Mouse (Mus musculus) heart, embryonic 14.5 days (tissue): Measurements from ENCODE around the gene H2-M10.1. TPM values are rescaled to one million over a fixed set of nuclear protein-coding genes. Genes with fewer than 3 reads are reported as not detected.
"Not testable (repeated sequence)": the region's sequence is repeated elsewhere in the genome, so short reads cannot be mapped to it uniquely, and the experiment has no call there.

Source experiments
- ATAC-seq: fragments of 200-750 bp; cut with Nextera tagmentation; 2 replicates; pipeline ENCODE4 v1.8.0; 2017; ENCODE audit warnings: low read depth, moderate TSS enrichment; ENCODE audit not compliant: insufficient number of reproducible peaks, insufficient read depth, low FRiP score
- H3K27ac ChIP-seq, 2 experiments: fragments of 200-500 bp in 1 of 2; fragments of 300-500 bp in 1 of 2; sonication (generic) in 1 of 2; replicated peaks in 1 of 2; 2 replicates each; pipeline ENCODE4 v1.5.1; 2012 to 2014; ENCODE audit warnings: low read depth in 2 of 2, low read length in 2 of 2, control low read depth in 1 of 2, mild to moderate bottlenecking in 1 of 2, mixed read lengths in 1 of 2; ENCODE audit not compliant: control insufficient read depth in 1 of 2, insufficient read depth in 1 of 2
- H3K27me3 ChIP-seq: fragments of 300-500 bp; sonication (generic); 2 replicates; pipeline ENCODE4 v1.6.1; 2014; ENCODE audit warnings: mild to moderate bottlenecking, low read length, control low read depth; ENCODE audit not compliant: control insufficient read depth, insufficient read depth
- H3K36me3 ChIP-seq: fragments of 300-500 bp; sonication (generic); 2 replicates; pipeline ENCODE4 v1.6.1; 2014; ENCODE audit warnings: mild to moderate bottlenecking, control low read depth, low read length, mixed read lengths; ENCODE audit not compliant: control insufficient read depth, insufficient read depth
- H3K4me1 ChIP-seq, 2 experiments: fragments of 200-500 bp in 1 of 2; fragments of 300-500 bp in 1 of 2; sonication (generic) in 1 of 2; 2 replicates each; pipeline ENCODE4 v1.6.1; 2012 to 2014; ENCODE audit warnings: low read length in 2 of 2, control low read depth in 1 of 2, mixed read lengths in 1 of 2; ENCODE audit not compliant: control insufficient read depth in 2 of 2, insufficient read depth in 2 of 2
- H3K4me2 ChIP-seq: fragments of 300-500 bp; sonication (generic); 2 replicates; pipeline ENCODE4 v1.6.1; 2014; ENCODE audit warnings: mild to moderate bottlenecking, low read length
- H3K4me3 ChIP-seq, 2 experiments: fragments of 200-500 bp in 1 of 2; fragments of 300-500 bp in 1 of 2; sonication (generic) in 1 of 2; 2 replicates each; pipeline ENCODE4 v1.5.1; 2012 to 2014; ENCODE audit warnings: low read length in 2 of 2, mild to moderate bottlenecking in 2 of 2, control low read depth in 1 of 2, low read depth in 1 of 2, moderate library complexity in 1 of 2; ENCODE audit not compliant: control insufficient read depth in 1 of 2, insufficient read depth in 1 of 2
- H3K9ac ChIP-seq: fragments of 300-500 bp; sonication (generic); 2 replicates; pipeline ENCODE4 v1.6.1; 2014; ENCODE audit warnings: mild to moderate bottlenecking, low read length
- H3K9me3 ChIP-seq: fragments of 300-500 bp; sonication (generic); 2 replicates; pipeline ENCODE4 v1.6.1; 2016; ENCODE audit warnings: low read length, control low read depth; ENCODE audit not compliant: control insufficient read depth
- WGBS: fragments of 180-500 bp; shearing (Covaris S2); extraction: QIAGEN DNeasy Blood & Tissue Kit; methylation state at CpG from one replicate; pipeline ENCODE4 v1.1.7; 2014; 5-methylcytosine and 5-hydroxymethylcytosine counted together
- polyA plus RNA-seq: library from polyadenylated mRNA; unstranded; fragments of >200 nt; fragmentation: Nextera tagmentation; extraction: Ambion mirVana; gene quantifications from 2 replicates; pipeline ENCODE4 v1.2.1, GENCODE M21; 2014

The H2-M10.1 gene
- not detected in 2 replicates for polyA plus RNA-seq

- ATAC-seq = no peak
- no peak within 1 kb of the TSS for H3K4me2 ChIP-seq
- no peak within 1 kb of the TSS for H3K27ac ChIP-seq
- H3K4me3 ChIP-seq = no peak within 1 kb of the TSS
- no peak within 1 kb of the TSS for H3K9ac ChIP-seq
- H3K9me3 ChIP-seq = no peaks in the 10 kb centered on the region
- no peaks in the 10 kb centered on the region for H3K4me1 ChIP-seq
- H3K36me3 ChIP-seq = no peaks in the 10 kb centered on the region
- H3K27me3 ChIP-seq = no peaks in the 10 kb centered on the region
- 79% methylated on average over 4 of the region's 4 CpGs for WGBS
Observed at GRCm38 (mm10) chr17:36326055-36326454, at the start of gene H2-M10.1. Gene H2-M10.1 (minus strand): TSS chr17:36326155.

- WGBS = 87% methylated on average over 2 of the region's 2 CpGs
- H3K4me3 ChIP-seq, ATAC-seq, H3K9ac ChIP-seq, H3K27ac ChIP-seq, H3K4me1 ChIP-seq, H3K27me3 ChIP-seq, H3K9me3 ChIP-seq, H3K36me3 ChIP-seq, H3K4me2 ChIP-seq: not testable (repeated sequence)
Observed at GRCm38 (mm10) chr17:36368317-36368716, 42.4 kb upstream of the H2-M10.1 start, which contains the start of gene H2-M10.3. Gene H2-M10.3 (minus strand): TSS chr17:36368417.

GRCm38 (mm10) chr17:36362404-36362803 lies 36.4 kb upstream of the H2-M10.1 start:
- not testable (repeated sequence) for H3K36me3 ChIP-seq, ATAC-seq

GRCm38 (mm10) chr17:36357512-36357911 lies 31.6 kb upstream of the H2-M10.1 start:
- not testable (repeated sequence) for H3K4me2 ChIP-seq, H3K27me3 ChIP-seq, H3K9me3 ChIP-seq, H3K27ac ChIP-seq, H3K4me3 ChIP-seq, H3K4me1 ChIP-seq, ATAC-seq, H3K9ac ChIP-seq, H3K36me3 ChIP-seq

More at GRCm38 (mm10) chr17:36362404-36362803, 36.4 kb upstream of the H2-M10.1 start:
- H3K4me2 ChIP-seq, H3K4me1 ChIP-seq, H3K4me3 ChIP-seq, H3K9ac ChIP-seq, H3K27ac ChIP-seq, H3K27me3 ChIP-seq, H3K9me3 ChIP-seq: not testable (repeated sequence)

GRCm38 (mm10) chr17:36355763-36356162 lies 29.8 kb upstream of the H2-M10.1 start:
- H3K36me3 ChIP-seq = no peaks in the 10 kb centered on the region
- H3K27ac ChIP-seq = no peak overlapping the region
- no peak overlapping the region for H3K4me2 ChIP-seq
- H3K27me3 ChIP-seq = peaks cover 3% of the 10 kb centered on the region; the same call in 1 of the 2 replicates
- no peak overlapping the region for H3K4me3 ChIP-seq
- 45% methylated on average over 3 of the region's 3 CpGs for WGBS
- ATAC-seq = no peak
- no peak overlapping the region for H3K9ac ChIP-seq
- no peaks in the 10 kb centered on the region for H3K9me3 ChIP-seq
- H3K4me1 ChIP-seq = no peaks in the 10 kb centered on the region

GRCm38 (mm10) chr17:36355343-36355742 lies 29.4 kb upstream of the H2-M10.1 start:
- not testable (repeated sequence) for H3K27me3 ChIP-seq, H3K36me3 ChIP-seq

GRCm38 (mm10) chr17:36315689-36316253 lies 10.2 kb downstream of the H2-M10.1 start:
- 35% methylated on average over 5 of the region's 5 CpGs for WGBS
- H3K9ac ChIP-seq = no peak overlapping the region
- H3K27ac ChIP-seq = no peak overlapping the region
- H3K27me3 ChIP-seq = peaks cover 6% of the 10 kb centered on the region; the same call in 1 of the 2 replicates
- peaks cover 0 to 3% of the 10 kb centered on the region in 2 experiments; a peak in 2 of 4 replicates for H3K4me1 ChIP-seq
- no peaks in the 10 kb centered on the region for H3K9me3 ChIP-seq
- no peak for ATAC-seq
- H3K4me3 ChIP-seq = peak overlapping the region; percentile 54 to 71
- H3K4me2 ChIP-seq = peak overlapping the region; percentile 92
- no peaks in the 10 kb centered on the region for H3K36me3 ChIP-seq

More at GRCm38 (mm10) chr17:36355343-36355742, 29.4 kb upstream of the H2-M10.1 start:
- not testable (repeated sequence) for H3K4me2 ChIP-seq, H3K4me1 ChIP-seq, ATAC-seq, H3K4me3 ChIP-seq, H3K9me3 ChIP-seq, H3K9ac ChIP-seq, H3K27ac ChIP-seq
